Mouse (Mus musculus): ENCODE data around the gene D430019H16Rik. TPM values are rescaled to one million over a fixed set of nuclear protein-coding genes. Genes with fewer than 3 reads are reported as not detected.

Gene D430019H16Rik
- polyA plus RNA-seq (2012; rRNA removed) = 5.8 TPM in 2 replicates

DNA sequence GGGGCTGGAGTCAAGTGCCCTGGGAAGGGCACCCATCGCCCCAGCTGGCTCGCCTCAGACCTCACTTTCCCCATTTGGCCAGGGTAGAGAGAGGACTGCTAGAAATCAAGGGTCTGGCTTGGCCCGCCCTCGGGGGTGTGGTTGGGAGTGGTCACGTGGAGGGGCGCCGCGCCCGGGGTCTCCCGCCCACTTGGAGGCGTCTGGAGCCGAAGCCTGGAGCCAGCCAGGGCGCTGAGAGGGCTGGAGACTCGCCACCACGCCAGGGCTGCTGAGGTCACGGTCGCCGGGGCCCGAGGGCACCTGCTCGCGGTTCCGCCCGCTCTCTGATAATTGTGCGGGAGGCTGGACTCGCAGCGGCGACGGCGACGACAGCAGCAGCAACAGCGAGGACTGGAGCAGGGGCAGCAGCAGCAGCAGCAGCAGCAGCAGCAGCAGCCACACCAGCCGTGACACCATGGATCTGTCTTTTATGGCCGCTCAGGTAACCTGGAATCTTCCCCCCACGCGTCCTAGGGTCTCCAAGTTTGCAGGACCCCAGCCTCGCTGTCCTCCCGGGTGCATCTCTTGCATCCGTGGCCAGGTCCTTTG lies at the start of gene D430019H16Rik:
Gene D430019H16Rik, plus strand, starts transcription at position 187 of the 588 bp plus-strand sequence.

Other genes starting within 250 kb of the D430019H16Rik start
- 26.5 and 35.3 TPM in 2 replicates for gene Tcl1, start 231.1 kb upstream of the D430019H16Rik start, polyA plus RNA-seq (2012; rRNA removed)
- gene Tunar, start 120.0 kb upstream of the D430019H16Rik start, polyA plus RNA-seq (2012; rRNA removed) = not detected in 2 replicates
- 0.91 and 1.8 TPM in 2 replicates for gene Bdkrb2, start 109.4 kb downstream of the D430019H16Rik start, polyA plus RNA-seq (2012; rRNA removed)
- 3.0 and 3.1 TPM in 2 replicates for gene Bdkrb1, start 149.2 kb downstream of the D430019H16Rik start, polyA plus RNA-seq (2012; rRNA removed)
- 6.7 and 8.4 TPM in 2 replicates for gene Gskip, start 231.0 kb downstream of the D430019H16Rik start, polyA plus RNA-seq (2012; rRNA removed)
- gene Atg2b, start 231.4 kb downstream of the D430019H16Rik start, polyA plus RNA-seq (2012; rRNA removed) = 15.5 and 16.6 TPM in 2 replicates